Mouse (Mus musculus): ENCODE measurements around the gene Slc17a5. TPM values are rescaled to one million over a fixed set of nuclear protein-coding genes. Genes with fewer than 3 reads are reported as not detected.

Gene Slc17a5
- polyA plus RNA-seq, 1 experiment from 2014 or later, result 16.9 TPM

GRCm38 (mm10) chr9:78601046-78601730 lies 13.3 kb upstream of the Slc17a5 start:
- WGBS, result 54% methylated on average over 4 of the region's 4 CpGs
- no peaks in the 10 kb centered on the region for H3K36me3 ChIP-seq (ENCODE audit: control insufficient read depth, insufficient read depth, low read length)
- H3K4me1 ChIP-seq (ENCODE audit: control insufficient read depth, insufficient read depth, low read length), result no peaks in the 10 kb centered on the region
- H3K27me3 ChIP-seq (ENCODE audit: control insufficient read depth, insufficient read depth, low read length), result no peaks in the 10 kb centered on the region
- no peaks in the 10 kb centered on the region for H3K9me3 ChIP-seq (ENCODE audit: control insufficient read depth, low read depth, low read length)
- H3K4me3 ChIP-seq (ENCODE audit: low read depth, low read length), result no peak overlapping the region
- no peak overlapping the region for H3K9ac ChIP-seq (replicated peaks; ENCODE audit: low read depth, low read length)
- H3K27ac ChIP-seq (ENCODE audit: low read length), result no peak overlapping the region
- ATAC-seq (ENCODE audit: insufficient number of reproducible peaks, insufficient read depth, low FRiP score, low read depth), result no peak
- H3K4me2 ChIP-seq (replicated peaks; ENCODE audit: low read depth, low read length), result no peak overlapping the region

GRCm38 (mm10) chr9:78599927-78600326 lies 12.1 kb upstream of the Slc17a5 start:
- Histone ChIP-seq H3K27me3 (ENCODE audit: control insufficient read depth, insufficient read depth, low read length) (no peaks in the 10 kb centered on the region), H3K9ac (replicated peaks; ENCODE audit: low read depth, low read length) (no peak overlapping the region), H3K36me3 (ENCODE audit: control insufficient read depth, insufficient read depth, low read length) (no peaks in the 10 kb centered on the region), H3K4me1 (ENCODE audit: control insufficient read depth, insufficient read depth, low read length) (no peaks in the 10 kb centered on the region), H3K9me3 (ENCODE audit: control insufficient read depth, low read depth, low read length) (no peaks in the 10 kb centered on the region), H3K27ac (ENCODE audit: low read length) (no peak overlapping the region), H3K4me2 (replicated peaks; ENCODE audit: low read depth, low read length) (no peak overlapping the region), H3K4me3 (ENCODE audit: low read depth, low read length) (no peak overlapping the region)
- 70% methylated on average over 5 of the region's 5 CpGs for WGBS
- no peak for ATAC-seq (ENCODE audit: insufficient number of reproducible peaks, insufficient read depth, low FRiP score, low read depth)

DNA sequence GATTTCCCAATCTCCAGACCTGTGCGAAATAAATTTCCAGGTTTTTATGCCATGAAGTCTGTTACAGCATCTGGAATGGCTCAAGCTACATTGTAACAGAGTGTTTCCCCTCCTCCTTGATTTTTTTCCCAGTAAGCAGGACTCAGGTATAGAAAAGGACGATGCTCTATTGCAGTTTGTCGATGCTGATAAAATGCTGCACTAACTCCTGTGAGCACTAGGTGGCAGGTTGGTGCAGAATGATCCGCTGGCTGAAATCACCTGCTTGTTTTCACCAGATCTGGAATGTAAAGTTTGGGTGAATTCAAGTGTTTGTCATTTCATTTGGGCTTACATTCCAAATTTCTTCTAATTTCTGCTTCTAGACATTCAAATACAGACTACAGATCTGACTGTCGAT lies 9.0 kb upstream of the Slc17a5 start:
- WGBS, result 1% methylated on average over 5 of the region's 5 CpGs

DNA sequence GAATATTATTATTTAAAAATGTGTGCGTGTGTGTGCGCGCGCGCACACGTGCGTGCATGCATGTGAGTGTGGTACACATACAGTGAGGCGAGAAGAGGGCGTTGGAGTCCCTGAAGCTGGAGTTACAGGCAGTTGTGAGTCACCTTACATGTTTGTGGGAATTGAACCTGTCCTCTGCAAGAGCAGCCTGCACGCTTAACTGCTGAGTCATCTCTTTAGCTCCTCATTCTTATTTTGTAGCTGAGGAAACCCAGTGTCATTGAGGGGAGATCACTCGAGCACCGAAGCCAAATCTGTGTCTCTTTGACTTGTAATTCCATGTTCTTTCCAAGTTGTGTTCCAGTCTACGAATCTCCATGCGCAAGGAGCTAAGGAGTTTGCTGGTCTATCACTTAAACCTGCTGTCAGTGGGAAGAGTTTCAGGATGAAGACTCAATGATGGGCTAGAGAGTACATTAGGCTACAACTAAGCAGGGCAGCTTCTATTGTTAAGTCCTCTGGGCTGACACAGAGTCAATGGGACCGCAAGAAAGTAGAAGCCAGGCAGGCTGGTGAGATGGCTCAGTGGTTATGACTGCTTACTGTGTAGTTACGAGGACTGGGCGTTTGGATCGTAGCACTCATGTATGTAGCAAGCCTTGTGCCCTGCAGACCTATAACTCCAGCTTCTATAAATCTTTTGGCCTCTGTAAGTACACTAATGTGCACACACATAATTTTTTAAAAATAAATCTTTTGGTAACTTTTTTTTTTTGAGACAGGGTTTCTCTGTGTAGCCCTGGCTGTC lies 8.1 kb upstream of the Slc17a5 start:
- Histone ChIP-seq H3K4me2 (replicated peaks; ENCODE audit: low read depth, low read length) (no peak overlapping the region), H3K36me3 (ENCODE audit: control insufficient read depth, insufficient read depth, low read length) (no peaks in the 10 kb centered on the region), H3K27ac (ENCODE audit: low read length) (no peak overlapping the region), H3K4me3 (ENCODE audit: low read depth, low read length) (no peak overlapping the region), H3K9ac (replicated peaks; ENCODE audit: low read depth, low read length) (no peak overlapping the region), H3K27me3 (ENCODE audit: control insufficient read depth, insufficient read depth, low read length) (no peaks in the 10 kb centered on the region), H3K4me1 (ENCODE audit: control insufficient read depth, insufficient read depth, low read length) (no peaks in the 10 kb centered on the region), H3K9me3 (ENCODE audit: control insufficient read depth, low read depth, low read length) (no peaks in the 10 kb centered on the region)
- no peak for ATAC-seq (ENCODE audit: insufficient number of reproducible peaks, insufficient read depth, low FRiP score, low read depth)
- WGBS, result 89% methylated on average over 18 of the region's 18 CpGs

More for the DNA sequence above, 9.0 kb upstream of the Slc17a5 start:
- Histone ChIP-seq H3K4me3 (ENCODE audit: low read depth, low read length) (no peak overlapping the region), H3K27me3 (ENCODE audit: control insufficient read depth, insufficient read depth, low read length) (no peaks in the 10 kb centered on the region), H3K9me3 (ENCODE audit: control insufficient read depth, low read depth, low read length) (no peaks in the 10 kb centered on the region), H3K9ac (replicated peaks; ENCODE audit: low read depth, low read length) (no peak overlapping the region), H3K27ac (ENCODE audit: low read length) (no peak overlapping the region), H3K36me3 (ENCODE audit: control insufficient read depth, insufficient read depth, low read length) (no peaks in the 10 kb centered on the region), H3K4me2 (replicated peaks; ENCODE audit: low read depth, low read length) (no peak overlapping the region), H3K4me1 (ENCODE audit: control insufficient read depth, insufficient read depth, low read length) (no peaks in the 10 kb centered on the region)
- ATAC-seq (ENCODE audit: insufficient number of reproducible peaks, insufficient read depth, low FRiP score, low read depth), result no peak

- ATAC-seq (ENCODE audit: insufficient number of reproducible peaks, insufficient read depth, low FRiP score, low read depth), result no peak
- Histone ChIP-seq H3K4me2 (replicated peaks; ENCODE audit: low read depth, low read length) (no peak overlapping the region), H3K9me3 (ENCODE audit: control insufficient read depth, low read depth, low read length) (no peaks in the 10 kb centered on the region), H3K4me1 (ENCODE audit: control insufficient read depth, insufficient read depth, low read length) (no peaks in the 10 kb centered on the region), H3K27ac (ENCODE audit: low read length) (no peak overlapping the region), H3K27me3 (ENCODE audit: control insufficient read depth, insufficient read depth, low read length) (no peaks in the 10 kb centered on the region), H3K36me3 (ENCODE audit: control insufficient read depth, insufficient read depth, low read length) (no peaks in the 10 kb centered on the region), H3K9ac (replicated peaks; ENCODE audit: low read depth, low read length) (no peak overlapping the region), H3K4me3 (ENCODE audit: low read depth, low read length) (no peak overlapping the region)
- 77% methylated on average over 3 of the region's 3 CpGs for WGBS
Measured at GRCm38 (mm10) chr9:78595257-78595656, 7.4 kb upstream of the Slc17a5 start.

DNA sequence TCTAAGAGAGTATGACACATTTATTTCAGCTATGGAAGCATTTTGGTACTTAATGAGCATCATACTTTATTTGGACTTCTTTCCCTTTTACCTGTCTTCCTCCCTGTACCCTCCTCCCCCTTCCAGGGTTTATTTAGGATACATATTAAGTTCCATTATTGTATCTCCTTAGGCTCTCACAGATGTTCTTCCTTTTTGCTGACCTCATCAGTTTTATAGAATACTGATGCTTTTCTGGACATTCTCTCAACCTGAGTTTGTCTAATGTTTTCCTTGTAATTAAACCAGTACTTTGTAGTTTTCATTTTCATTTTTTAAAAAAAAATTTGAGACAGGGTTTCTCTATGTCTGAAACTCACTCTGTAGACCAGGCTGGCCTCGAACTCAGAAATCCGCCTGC lies 2.6 kb upstream of the Slc17a5 start:
- no peaks in the 10 kb centered on the region for H3K27me3 ChIP-seq (ENCODE audit: control insufficient read depth, insufficient read depth, low read length)
- ATAC-seq (ENCODE audit: insufficient number of reproducible peaks, insufficient read depth, low FRiP score, low read depth), result no peak

GRCm38 (mm10) chr9:78588411-78589033 lies 681 bp upstream of the Slc17a5 start:
- H3K4me2 ChIP-seq (replicated peaks; ENCODE audit: low read depth, low read length), result peak overlapping the region; percentile 64
- 62% methylated on average over 10 of the region's 10 CpGs for WGBS
- H3K27me3 ChIP-seq (ENCODE audit: control insufficient read depth, insufficient read depth, low read length), result no peaks in the 10 kb centered on the region
- peaks cover 3% of the 10 kb centered on the region; the same call in 1 of the 2 replicates for H3K4me1 ChIP-seq (ENCODE audit: control insufficient read depth, insufficient read depth, low read length)
- H3K27ac ChIP-seq (ENCODE audit: low read length), result peak overlapping the region; percentile 49
- no peak overlapping the region; the same call in 1 of the 2 replicates for H3K9ac ChIP-seq (replicated peaks; ENCODE audit: low read depth, low read length)
- peak overlapping the region; percentile 58; the same call in 1 of the 2 replicates for H3K4me3 ChIP-seq (ENCODE audit: low read depth, low read length)
- H3K36me3 ChIP-seq (ENCODE audit: control insufficient read depth, insufficient read depth, low read length), result no peaks in the 10 kb centered on the region
- peak; percentile 48; the same call in 1 of the 2 replicates for ATAC-seq (ENCODE audit: insufficient number of reproducible peaks, insufficient read depth, low FRiP score, low read depth)
- no peaks in the 10 kb centered on the region for H3K9me3 ChIP-seq (ENCODE audit: control insufficient read depth, low read depth, low read length)

More for the DNA sequence above, 2.6 kb upstream of the Slc17a5 start:
- peaks cover 3% of the 10 kb centered on the region; the same call in 1 of the 2 replicates for H3K4me1 ChIP-seq (ENCODE audit: control insufficient read depth, insufficient read depth, low read length)
- no peaks in the 10 kb centered on the region for H3K9me3 ChIP-seq (ENCODE audit: control insufficient read depth, low read depth, low read length)
- 98% methylated on average over 2 of the region's 2 CpGs for WGBS
- no peak overlapping the region for H3K27ac ChIP-seq (ENCODE audit: low read length)
- no peak overlapping the region for H3K4me2 ChIP-seq (replicated peaks; ENCODE audit: low read depth, low read length)
- no peaks in the 10 kb centered on the region for H3K36me3 ChIP-seq (ENCODE audit: control insufficient read depth, insufficient read depth, low read length)
- no peak overlapping the region for H3K9ac ChIP-seq (replicated peaks; ENCODE audit: low read depth, low read length)
- no peak overlapping the region for H3K4me3 ChIP-seq (ENCODE audit: low read depth, low read length)

DNA sequence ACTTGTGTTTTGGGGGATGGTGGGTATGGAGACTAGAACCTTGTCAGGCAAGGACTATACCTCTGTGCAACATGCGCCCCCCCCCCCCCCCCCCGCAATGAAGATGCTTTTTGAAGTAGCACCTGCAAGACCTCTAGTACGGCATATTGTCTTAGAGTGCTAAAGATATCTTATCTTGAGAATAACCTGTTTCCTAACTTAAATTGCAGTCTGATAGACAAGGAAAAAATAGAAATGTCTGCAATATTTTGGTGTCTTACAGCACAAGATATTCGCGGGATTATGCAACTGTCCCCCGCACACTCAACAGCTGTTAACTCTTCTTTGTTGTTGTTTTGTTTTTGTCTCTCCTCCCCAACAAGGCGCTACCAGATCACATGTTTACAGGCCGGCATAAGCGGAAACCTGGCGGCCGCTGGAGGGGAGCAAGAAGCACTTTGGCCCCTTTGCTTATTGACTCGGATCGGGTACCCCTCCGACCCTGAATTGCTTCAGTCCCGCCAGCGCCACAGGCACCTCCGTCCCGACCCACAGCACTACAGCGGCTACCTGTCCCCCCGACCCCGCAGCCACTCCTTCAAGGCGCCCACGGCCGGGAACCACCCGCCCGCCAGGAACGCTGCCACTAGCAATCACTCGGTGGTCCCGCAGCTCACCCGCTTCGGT lies 490 bp downstream of the Slc17a5 start:
- Histone ChIP-seq H3K27ac (ENCODE audit: low read length) (no peak overlapping the region), H3K4me1 (ENCODE audit: control insufficient read depth, insufficient read depth, low read length) (peaks cover 3% of the 10 kb centered on the region; the same call in 1 of the 2 replicates), H3K9ac (replicated peaks; ENCODE audit: low read depth, low read length) (peak overlapping the region; percentile 45), H3K27me3 (ENCODE audit: control insufficient read depth, insufficient read depth, low read length) (no peaks in the 10 kb centered on the region), H3K4me2 (replicated peaks; ENCODE audit: low read depth, low read length) (peak overlapping the region; percentile 64), H3K9me3 (ENCODE audit: control insufficient read depth, low read depth, low read length) (no peaks in the 10 kb centered on the region), H3K4me3 (ENCODE audit: low read depth, low read length) (peak overlapping the region; percentile 58), H3K36me3 (ENCODE audit: control insufficient read depth, insufficient read depth, low read length) (no peaks in the 10 kb centered on the region)
- WGBS, result 3% methylated on average over 31 of the region's 31 CpGs
- peak; percentile 35 for ATAC-seq (ENCODE audit: insufficient number of reproducible peaks, insufficient read depth, low FRiP score, low read depth)
